Mouse (Mus musculus): ENCODE measurements at regions not wholly inside any gene's neighbourhood (a gene's known extent, or its start where the extent isn't known, plus 50 kb on each side); places are given as distances from the start of the nearest gene placed in this dataset.

DNA sequence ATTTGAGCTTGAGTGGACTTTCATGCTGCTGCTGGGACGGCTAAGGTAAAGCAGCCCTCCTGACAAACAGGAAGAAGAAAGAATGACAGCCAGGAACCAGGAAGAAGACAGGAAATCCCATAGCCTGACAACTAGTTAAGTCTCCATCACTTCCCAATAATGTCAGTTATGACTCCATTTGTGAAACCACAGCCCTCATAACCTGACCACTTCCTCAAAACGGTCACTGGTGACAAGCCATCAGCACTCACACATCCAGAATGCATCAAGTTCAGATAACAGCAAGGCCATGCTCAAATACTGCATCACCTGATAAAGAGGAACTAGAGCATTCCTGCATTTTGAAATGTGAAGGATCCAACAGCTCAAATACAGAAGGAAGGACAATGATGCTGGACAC is 288.3 kb downstream of the Zfp706 start:
- ATAC-seq, result no peak

DNA sequence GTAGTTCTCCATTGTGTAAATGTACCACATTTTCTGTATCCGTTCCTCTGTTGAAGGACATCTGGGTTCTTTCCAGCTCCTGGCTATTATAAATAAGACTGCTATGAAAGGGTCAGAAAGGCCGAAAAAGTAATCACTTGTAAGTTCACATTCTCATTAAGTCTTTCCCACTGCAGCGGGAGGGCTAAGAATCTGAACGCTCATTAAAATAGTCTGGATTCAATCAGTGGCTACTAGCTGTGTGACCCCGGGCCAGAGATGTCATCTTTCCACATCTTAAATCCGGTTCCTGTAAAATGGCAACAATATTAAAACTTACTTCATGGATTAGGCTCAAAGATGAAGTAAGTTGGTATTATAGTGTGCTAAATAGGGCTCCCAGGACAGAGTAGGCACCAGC is 289.7 kb downstream of the Zfp706 start:
- ATAC-seq, result no peak

DNA sequence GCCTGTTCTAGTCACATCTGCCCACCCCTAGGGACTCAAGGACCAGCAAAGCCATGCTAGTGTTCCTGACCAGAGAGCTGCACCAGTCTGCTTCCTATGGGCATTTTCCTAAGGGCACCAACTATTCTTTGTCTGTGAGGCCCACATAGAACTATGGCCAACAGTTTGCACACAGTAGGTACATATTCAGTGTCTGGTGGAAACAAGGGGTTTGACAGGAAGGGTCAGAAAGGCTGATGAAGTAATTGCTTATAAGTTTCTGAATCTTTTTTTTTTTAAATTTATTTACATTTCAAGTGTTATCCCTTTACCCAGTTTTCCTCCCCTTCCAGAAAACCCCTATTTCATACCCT is 290.9 kb downstream of the Zfp706 start:
- no peak for ATAC-seq

DNA sequence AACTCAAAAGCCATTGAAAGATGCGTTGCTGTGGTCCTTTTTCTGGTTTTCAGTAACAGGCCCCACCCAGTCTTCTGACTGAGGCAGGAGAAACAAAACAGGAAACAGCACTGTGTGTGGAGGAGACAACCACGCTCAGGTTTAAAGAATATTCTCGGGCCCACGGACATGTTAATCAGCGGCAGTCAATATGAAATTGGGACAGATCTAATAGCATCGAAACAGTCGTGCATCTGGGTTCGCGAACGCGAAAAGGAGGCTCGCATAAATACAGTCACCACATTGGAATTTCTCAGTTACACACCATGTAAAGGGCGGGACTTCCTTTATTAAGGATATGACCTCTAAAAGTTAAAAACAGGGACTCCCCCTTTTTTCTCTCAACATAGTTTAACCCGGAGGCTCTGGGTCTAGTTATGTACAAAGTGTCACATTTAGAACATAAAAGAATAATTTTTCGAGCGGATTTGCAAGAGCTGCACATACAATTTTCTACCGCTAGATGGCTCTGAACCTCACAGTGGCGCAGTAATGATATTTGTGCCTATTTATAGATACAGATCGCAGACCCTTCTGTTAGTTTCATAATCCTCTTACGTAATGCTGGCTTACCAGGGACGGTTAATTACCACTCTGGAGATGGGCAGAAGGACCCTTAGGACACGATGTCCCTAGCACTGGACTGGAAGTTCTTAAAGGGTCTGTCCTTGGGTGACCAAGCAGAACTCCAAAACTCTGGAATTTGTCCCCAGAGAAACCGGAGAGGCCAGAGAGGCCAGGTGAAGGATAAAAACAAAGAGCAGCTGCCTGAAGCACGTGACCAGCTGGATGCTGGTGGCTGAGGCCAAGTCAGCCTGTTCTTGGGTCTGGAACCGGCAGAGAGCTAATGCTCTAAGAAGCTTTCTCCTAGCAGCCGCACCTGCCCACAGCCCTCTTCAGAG is 291.6 kb downstream of the Zfp706 start:
- peak; percentile 86 for ATAC-seq

DNA sequence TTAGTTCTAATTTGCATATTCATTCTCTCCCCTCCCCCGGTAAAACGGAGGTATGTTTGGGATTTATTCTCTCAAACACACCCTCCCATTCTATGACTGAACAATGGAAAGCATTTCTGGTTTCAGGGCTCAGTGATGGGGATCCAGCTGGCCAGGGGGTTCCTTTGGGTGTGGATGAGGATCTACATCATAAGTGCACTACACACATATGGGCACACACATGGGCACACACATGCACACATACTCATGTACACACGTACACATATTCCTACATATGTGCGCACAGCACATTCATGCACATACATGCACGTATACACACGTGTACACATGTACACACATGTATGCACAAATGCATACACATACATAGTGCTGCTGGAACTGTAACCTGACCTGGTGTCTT is 292.4 kb downstream of the Zfp706 start:
- ATAC-seq, result no peak

DNA sequence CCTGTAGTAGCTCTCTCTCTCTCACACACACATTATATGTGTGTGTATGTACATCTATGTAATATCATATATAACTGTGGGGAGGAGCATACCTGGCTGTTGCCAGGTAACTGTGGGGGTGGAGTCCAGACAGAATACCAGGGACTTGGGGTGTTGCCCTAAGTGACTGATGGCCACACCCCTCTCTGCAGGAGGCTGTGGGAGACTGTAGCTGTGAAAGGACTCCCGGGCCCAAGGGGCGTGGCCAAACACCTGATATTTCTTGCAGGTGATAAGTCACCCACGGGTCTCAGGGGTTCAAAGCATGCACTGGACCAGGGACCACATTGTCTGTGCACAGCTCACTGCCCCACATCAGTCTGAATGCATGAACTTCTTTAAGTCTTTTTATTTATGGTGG is 297.8 kb downstream of the Zfp706 start:
- ATAC-seq, result no peak

DNA sequence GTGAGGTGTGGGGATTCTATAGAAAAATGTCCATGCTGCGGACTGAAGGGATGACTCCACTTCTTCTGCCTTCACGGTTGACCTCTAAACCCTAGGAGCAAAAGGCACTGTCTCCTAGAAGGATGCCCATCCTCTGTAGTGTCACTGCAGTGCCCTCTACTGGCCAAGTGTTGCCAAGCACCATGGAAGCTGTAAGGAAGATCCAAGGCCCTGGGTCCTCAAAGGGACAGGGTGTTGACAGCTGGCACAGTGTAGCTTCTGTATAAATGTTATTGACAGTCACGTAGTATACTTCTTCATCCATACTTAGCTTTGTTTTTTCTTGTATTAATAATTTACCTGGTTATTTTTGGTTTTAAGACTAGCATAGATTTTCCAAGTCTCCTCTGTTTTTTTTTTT is 299.1 kb downstream of the Zfp706 start:
- peak; percentile 91 for ATAC-seq

DNA sequence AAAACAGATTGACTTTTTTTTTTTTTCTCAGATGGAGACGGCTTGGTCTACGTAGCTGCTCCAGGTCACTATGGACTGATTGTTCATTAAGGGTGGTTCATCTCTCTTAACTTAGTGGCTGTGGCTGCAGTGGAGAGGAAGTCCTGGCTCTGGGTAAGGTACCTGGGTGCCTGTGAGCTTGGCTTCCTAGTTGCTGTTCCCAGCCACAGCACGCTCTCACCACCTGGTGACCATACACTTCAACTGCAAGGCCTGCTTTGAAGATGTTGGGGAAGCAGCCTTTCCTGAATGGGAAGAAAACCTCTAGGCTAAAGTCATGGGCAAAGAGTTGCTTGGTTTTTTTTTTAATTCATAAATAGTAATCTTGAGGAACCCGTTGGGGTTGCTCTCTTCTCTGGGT is 301.6 kb downstream of the Zfp706 start:
- ATAC-seq, result peak; percentile 70

DNA sequence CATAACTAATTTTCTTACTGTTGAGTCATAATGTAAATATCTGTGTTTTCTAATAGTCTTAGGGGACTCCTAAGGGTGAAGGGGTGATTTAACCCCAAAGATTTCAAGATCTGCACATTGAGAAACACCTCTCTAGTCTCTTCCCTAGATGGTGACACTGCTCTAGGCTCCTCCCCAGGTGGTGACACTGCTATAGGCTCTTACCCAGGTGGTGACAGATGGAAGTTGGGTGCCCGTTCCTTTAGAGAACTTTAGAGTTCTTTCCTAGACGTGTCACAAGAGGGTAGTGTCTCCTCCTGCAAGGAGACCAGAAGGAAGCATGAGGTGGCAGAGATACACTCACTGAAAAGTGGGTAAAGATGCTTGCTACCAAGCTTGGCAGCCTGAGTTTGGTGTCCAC is 302.2 kb downstream of the Zfp706 start:
- no peak for ATAC-seq

DNA sequence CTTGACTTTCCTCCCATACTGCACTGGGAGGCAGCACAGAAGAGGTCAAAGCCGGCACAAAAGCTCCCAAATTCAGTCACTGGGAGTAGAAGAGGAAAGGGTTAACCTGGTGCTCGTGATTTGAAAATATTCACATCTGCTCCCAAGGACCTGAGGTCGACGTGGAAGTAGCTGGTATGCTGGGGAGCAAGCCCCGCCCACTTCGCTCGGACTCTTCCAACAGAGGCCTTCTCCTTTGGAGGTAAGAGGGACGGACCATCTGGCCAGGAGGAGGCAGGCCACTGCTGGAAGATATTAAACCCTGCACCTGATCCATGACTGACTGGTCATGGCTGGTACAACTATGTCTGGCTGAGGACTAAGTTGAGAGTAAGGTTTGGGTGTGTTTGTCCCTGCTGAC is 305.7 kb downstream of the Zfp706 start:
- no peak for ATAC-seq

DNA sequence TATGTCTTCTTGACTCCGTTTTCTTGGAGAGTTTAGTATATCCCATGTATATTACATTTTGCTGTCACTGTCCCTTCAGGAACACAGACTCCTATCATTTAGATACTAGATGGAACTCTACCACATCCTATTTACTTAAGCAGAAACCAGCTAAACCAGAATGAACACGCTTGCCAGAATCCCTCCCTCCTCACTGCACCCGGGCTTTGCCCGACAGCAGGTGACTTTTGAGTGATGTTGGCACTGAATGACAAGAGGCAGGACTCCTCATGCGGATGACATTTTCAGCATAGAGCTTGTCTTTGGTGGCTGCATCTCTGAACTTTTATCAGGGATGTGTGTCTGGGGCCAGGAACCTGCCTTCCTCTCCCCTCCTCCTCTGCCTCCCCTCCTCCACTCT is 307.4 kb downstream of the Zfp706 start:
- no peak for ATAC-seq

DNA sequence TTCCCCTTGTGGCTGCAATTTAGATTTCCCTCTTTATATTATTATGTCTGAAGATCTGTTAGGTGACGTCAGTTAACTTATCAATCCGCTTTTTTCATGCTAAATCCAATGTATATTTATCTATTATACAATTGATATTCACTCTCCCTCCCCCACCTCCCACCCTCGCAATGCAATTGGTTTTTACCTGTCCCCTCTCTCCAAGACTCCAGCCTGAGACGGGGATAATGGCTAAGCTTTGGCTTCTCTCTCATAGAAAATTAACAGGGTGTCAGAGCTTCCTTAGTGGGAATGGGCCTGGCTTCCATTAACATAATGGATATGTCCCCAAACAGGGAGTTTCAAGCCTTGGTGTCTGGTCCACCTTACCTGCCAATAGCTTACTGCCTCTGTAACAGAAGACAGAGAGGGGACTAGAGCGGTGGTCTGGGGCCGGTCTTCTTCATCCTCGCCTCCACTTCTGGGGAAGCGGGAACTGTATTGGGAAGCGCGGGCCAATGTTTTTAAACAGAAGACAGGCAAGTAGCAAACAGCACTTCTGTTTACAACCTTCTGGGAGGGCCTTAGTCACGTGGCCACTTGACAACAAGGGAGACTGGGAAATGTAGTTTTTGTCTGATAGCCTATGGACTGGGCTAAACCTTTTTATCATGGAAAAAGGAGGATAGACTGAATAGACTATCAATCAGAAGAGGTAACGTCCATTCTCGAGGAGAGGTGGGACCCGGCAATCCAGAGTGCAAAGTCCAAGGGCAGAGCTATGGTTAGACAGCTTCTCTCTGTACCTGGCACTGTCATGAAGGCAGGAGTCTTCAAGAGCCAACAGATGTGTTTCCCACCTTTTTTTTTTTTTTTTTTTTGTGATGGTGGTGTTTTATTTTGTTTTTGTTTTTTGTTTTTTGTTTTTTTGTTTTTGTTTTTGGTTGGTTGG is 312.1 kb downstream of the Zfp706 start:
- no peak for ATAC-seq

DNA sequence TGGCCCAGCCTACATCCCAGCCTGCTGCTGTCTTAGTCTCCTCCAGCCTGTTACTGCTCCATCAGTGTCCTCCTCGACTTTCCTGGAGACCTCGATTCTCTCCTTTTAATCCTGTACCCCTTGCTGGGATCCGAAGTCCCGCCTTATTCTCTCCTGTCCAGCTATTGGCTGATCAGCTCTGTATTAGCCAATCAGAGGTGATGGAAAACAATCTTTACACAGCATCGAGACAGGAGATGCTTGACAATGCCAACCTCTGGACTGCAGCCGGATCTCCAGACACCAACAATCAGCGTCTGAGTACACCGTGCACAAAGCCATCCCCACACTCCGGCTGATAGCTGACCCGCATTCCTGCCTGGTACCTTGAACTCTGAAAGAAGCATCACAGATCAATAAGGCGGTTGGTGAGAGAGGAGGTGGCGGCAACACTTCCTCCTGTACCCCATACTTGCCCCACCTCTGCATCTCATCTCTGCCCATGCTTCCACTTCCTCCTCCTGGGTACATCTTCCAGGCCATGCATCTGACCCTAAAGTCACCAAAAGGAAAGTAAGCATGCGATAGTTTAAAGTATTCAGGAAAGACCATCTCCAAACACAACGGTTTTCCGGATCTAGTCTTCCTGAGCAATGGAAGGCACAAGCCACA is 316.4 kb downstream of the Zfp706 start:
- ATAC-seq, result no peak

DNA sequence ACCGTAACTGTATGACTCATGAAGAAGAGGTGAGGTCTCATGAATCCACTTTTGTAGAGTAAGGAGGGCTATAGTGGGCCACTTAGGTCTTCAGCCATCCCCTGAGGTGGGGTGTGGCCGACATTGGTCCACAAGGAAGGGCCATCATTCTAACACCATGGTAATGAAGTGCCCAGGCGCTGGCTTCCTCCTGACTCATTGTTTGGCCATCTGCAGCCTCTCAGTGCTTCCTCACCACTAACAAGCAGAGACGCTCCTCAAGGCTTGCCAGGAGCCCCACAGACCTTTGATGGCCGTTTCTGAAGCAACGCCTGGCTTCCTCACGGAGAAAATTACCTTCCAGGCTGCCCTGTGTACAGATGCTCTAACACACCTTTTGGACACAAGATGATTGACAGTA is 317.7 kb downstream of the Zfp706 start:
- ATAC-seq, result no peak

DNA sequence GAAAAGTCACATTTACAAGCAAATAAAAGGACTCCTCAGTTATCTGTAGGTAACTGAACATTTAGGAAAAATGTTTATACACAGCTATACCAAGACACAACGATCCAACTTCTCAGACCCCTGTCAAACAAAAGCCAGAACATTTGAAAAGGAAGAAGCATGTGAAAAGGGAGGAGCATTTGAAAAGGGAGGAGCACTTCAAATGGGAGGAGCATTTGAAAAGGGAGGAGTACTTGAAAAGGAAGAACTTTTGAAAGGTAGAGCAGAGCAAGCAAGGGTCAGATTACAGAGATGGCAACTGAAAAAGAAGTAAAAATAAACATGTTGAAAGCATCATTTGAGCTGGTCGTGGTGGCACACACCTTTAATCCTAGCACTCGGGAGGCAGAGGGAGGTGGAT is 318.3 kb downstream of the Zfp706 start:
- ATAC-seq, result no peak

DNA sequence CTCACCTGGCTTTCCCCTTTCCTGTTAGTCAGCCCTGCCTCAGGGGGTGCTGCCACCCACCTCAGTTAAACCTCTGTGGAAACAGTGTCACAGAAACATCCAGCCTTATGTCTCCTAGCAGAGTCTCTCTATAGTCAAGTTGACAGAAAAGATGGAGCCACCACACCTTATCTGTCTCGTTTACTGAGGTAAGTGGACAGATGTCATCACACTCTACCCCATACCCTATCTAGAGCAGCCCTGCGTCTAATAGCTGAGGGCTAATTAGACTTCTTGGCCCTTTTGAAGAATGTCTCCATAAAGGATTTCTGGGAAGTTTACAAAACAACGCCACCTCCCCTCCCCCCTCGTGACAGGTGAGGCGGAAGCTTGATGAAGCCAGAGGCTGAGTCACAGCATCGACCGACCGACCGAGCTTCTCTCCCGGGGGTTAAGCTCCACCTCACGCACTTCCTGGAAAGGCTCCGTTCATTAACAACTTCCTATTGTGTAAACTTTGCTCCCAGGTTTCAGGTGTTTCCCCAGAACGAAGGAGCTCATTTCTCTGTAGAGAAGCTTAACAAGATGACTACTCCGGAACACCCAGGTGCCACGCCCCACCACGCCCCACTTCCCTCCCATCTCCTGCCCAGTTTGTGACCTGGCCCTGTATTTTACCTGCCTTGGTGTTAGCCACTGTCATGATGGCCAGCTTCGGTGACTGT is 319.4 kb downstream of the Zfp706 start:
- ATAC-seq, result peak; percentile 92

DNA sequence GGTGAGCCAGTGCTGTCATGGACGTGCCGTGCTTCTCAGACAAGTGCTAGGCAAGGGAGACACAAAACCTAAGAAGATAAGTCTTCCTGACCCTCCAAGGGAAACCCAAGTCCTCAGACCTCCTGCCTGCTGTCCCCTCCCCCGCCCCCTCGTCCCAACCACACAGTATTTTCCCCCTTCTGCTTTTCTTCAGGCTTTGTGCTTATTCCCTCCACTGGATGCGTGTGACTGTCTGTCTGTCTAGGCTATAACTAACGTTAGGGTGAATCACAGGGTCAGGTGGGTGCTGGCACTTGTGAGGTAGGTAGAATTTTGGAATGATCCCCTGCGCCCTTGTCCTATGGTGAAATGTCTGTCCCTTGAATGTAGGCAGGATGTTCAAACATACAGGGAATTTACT is 322.9 kb downstream of the Zfp706 start:
- ATAC-seq, result no peak

DNA sequence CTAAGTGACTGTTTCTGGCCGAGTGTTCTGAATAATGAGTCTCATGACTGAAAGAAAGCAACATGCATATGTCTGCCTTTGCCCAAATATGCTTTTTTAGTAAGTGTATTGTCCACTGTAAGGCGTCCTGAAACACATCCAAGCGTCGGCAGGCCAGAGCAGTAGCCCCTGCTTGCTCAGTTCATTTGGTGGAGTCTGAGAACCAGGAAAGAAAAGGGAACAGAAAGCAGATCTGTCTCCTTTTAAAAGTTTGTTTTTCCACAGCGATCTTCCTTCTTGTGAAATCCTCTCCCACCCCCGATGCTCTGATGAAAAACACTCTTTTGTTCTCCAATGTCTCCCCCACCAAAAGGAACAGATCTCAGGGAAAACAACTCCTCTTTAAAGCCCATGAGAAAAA is 324.7 kb downstream of the Zfp706 start:
- no peak for ATAC-seq

DNA sequence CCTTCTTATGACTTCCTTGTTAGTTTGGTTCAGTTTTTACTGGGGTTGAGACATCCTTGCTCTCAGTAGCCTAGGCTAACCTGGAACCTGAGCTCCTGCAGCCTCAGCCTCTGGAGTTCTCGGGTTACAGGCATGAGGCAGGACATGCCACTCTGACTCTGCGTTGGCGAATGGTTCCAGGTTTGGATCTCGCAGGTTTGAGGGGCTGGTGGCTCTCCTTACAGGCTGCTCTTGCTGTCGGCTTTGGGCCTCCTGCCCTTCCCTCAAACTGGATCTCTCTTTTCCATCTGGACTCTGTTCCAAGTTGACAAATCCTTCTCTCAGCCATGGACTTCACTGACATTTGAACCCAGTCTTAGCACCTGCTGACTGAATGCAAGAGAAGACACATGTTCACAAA is 325.4 kb downstream of the Zfp706 start:
- ATAC-seq, result no peak

DNA sequence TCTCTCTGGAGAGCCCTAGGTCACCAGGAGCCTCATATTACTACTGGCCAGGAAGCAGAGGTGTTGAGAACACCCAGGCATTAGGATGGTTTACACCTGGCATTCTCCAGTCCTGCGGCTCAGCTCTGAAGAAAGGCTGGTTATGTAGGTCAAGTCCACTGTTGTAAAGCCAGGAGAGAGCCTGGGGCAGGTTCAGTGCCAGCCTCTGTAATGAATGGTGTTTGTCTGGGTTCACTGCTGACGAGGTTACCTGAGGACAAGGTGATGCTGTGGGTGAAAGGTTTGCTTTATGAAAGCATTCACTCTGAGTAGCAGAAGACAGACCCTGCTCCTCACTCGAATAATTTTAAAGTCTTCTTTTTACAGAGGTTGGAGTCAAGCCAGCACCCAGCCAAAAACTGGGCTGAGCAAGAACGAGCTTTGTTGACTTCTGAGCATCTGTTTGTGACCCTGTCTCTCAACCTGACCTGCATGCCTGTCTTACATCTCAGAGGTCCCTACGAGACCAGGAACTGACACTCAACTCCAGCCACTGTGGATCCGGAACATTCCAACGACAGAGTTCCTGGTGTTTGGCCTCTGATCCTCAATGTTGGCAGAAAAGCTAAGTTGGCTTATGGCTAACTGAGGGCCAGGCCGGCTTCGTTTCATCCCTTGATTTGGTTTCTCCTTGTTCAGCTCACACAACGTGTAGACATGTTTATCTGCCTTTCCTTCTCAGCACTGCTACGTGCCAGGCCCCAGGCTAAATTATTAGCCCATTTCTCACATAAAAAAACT is 327.0 kb downstream of the Zfp706 start:
- no peak for ATAC-seq

DNA sequence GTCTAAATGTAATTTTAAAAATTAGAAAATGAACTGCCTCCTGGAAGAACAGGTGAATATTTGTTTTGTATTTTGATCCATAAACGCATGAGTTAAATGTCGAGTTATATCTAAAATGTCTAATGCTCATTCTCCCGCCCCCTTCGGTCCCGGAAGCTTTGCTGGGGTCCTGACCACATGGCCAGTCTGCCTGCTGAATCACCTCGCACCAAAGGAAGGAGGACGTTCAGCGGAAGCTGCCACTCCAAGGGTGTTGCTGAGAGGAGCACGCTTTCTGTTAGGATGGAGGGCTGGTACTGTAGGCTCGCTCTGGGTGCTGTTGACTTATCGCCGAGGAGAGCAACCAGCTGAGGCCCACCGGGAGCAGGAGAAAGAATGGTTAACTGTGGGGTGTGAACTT is 328.0 kb downstream of the Zfp706 start:
- ATAC-seq, result no peak

DNA sequence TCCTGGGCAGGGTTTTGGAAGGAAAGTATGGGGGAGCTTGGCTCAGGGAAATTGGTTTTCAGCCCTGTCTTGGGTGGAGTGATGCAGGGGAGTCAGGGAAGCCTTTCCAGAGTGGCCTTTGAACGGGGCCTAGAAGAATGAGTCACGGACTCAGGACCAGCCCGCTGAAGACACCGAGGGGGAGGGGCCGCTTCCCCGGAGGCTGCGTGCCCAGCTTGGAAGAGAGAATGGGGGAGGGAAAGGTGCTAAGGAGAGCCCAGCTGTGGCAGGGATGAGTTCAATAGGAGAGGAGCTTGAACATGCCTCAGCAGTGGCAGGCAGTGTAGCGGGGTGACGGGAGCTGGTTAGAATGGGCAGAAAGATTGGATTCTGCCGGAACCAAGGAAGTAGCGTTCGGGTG is 337.8 kb downstream of the Zfp706 start:
- no peak for ATAC-seq

All from activated CD4-positive, CD25-positive, alpha-beta regulatory T cell, adult 4 months (primary cell).